Mouse (Mus musculus) olfactory bulb, adult 2 months (tissue): ENCODE measurements at regions not wholly inside any gene's neighbourhood (a gene's known extent, or its start where the extent isn't known, plus 50 kb on each side); places are given as distances from the start of the nearest gene placed in this dataset.

Experiments used
- CTCF ChIP-seq: fragments of 200-500 bp; IDR thresholded peaks from 2 replicates; pipeline ENCODE4 v1.5.1; 2012; ENCODE audit warnings: low read depth, mild to moderate bottlenecking, low read length, moderate library complexity; ENCODE audit not compliant: insufficient read depth
- POLR2A ChIP-seq: fragments of 200-500 bp; IDR thresholded peaks from 2 replicates; pipeline ENCODE4 v1.6.1; 2012; ENCODE audit warnings: mild to moderate bottlenecking, low read depth, low read length, moderate library complexity; ENCODE audit not compliant: insufficient read depth

GRCm38 (mm10) chr13:39252591-39252990 is 291.9 kb upstream of the Slc35b3 start:
- no peak for TF ChIP-seq CTCF
- TF ChIP-seq POLR2A = no peak
